Mouse (Mus musculus) left cerebral cortex, adult 18-20 months (tissue): ENCODE results near the gene Tmem174. TPM values are rescaled to one million over a fixed set of nuclear protein-coding genes. Genes with fewer than 3 reads are reported as not detected.

ENCODE experiments used
- DNase-seq, 2 experiments: peaks; one replicate each; pipeline ENCODE4 v3.0.0; 2021 to 2022; ENCODE audit warnings: low spot score in 2 of 2, mixed read lengths in 1 of 2
- long read RNA-seq, 2 experiments: library from polyadenylated mRNA; stranded (forward); transcript quantifications; one replicate each; pipeline ENCODE4 v2.0.0; 2021
- total RNA-seq, 2 experiments: library from RNA; stranded (reverse); gene quantifications; 2 replicates each; pipeline ENCODE4 v1.2.3; 2021

Gene Tmem174
- total RNA-seq: under 1 TPM in 1 of 2 experiments, not detected in 1; 0.14 TPM
- long read RNA-seq, experiment 1: 0 reads
- long read RNA-seq, experiment 2: 0 reads

DNA sequence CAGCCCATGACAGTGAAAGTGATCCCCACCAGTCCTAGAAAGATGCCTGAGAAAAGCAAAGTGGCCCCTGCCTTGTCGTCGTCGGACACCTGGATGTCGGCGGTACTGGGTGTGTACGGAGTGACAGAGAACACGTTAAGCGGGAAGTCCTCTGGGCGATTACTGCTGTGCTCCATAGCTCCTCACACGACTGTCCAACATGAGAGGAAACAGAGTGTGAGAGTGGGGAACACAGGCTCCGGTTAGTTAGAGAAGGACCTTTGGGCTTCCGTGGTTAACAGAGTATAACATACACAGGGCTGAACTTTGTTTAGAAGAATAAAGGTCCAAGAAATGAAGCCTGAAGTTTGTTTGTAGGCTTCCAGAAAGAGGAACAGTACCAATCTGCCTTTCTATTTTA is at the start of gene Tmem174:
TSS of gene Tmem174 (minus strand) at position 266 of the 400 bp plus-strand sequence.
- no peak for DNase-seq

DNA sequence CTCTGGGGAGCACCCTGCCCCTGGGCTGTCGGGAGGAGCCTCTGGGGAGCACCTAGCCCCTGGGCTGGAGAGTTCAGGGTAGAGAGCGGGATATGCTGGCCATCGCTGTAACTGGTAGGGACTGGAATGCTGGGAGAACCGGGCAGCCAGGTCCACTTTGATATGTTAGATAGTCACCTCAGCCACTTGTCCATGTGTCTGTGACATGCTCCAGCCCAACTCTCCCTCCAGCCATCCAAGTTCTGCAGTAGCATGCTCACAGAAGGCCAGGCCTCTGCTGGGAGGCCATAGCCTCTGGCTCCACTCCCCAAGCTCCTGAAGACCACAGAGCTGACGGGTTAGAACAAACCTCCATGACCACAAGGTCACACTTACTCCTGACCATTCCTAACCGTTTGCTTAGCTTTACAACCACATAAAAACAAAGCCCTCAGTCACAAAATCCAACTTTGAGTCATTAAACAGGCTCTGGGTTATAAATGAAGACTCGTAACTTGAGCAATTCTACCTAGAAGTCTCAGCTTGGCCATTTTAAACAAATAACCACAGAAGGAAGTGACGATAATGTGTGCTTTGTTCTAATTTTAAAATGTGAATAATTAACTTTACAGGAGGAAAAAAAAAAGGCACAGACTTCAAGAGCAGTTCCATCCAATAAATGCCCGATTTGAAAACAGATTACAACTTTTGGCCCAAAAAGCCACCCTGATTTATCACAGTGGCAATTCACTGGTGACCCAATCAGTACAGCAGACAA is 47.1 kb upstream of the Tmem174 start:
- no peak for DNase-seq

DNA sequence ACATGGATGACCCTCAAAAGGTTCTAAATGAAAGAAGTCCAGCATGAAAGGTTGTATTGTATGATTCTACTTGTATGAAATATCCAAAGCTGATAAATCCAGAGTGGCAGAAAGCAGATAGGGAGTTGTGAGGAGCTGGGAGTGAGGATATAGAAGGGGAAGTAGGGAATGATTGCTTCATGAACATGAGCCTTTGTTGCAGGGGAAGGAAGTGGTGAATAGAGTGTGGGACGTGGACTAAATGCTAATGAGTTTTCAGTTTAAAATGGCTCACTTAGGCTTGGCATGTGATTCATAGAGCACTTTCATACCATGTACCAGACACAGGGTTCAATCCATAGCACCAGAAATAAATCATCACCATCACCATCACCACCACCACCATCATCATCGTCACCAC is 46.2 kb upstream of the Tmem174 start:
- no peak for DNase-seq

DNA sequence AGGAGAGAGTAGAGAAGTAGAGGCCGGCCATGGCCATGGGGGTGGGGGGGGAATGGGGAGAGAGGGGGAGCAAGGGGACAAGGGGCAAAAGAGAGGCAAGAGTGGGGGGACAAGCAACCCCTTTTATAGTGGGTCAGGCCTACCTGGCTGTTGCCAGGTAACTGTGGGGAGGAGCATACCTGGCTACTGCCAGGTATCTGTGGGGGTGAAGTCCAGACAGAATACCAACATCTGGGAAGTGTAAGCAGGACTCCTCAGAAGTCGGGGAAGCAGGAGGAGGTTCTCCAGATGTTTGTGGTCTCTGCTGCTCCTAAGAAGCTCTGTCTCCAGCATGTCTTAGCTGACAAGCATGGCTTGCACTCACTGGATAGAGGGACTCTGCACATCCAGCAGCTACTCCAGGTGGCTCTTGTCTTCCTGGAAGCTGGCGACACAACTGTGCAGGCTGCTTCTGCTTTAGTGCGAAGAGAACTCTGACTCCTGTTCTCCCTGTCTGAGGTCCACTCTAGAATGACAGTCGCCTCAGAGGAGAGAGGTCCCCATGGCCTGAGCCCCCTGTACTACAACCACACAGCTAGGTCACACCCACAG is 43.4 kb upstream of the Tmem174 start:
- DNase-seq: no peak

DNA sequence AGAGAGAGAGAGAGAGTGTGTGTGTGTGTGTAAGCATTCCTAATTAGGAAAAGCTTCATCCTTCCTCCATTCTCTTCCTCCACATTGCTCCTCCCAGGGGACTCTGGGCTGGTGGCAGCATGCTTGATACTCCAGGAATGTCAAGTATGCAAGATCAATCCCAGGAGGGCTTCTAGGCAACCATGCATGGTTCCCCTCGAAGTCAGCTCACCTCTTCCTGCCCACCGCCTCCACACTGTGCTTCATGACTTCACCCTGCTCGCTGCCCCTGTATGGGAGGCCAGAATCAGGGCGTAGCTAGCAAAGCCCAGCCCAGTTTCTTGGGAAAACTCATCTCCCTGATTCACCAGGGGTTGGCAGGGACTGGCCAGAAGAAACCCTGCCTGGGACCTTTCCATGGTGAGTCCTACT is 42.4 kb upstream of the Tmem174 start:
- DNase-seq: no peak

DNA sequence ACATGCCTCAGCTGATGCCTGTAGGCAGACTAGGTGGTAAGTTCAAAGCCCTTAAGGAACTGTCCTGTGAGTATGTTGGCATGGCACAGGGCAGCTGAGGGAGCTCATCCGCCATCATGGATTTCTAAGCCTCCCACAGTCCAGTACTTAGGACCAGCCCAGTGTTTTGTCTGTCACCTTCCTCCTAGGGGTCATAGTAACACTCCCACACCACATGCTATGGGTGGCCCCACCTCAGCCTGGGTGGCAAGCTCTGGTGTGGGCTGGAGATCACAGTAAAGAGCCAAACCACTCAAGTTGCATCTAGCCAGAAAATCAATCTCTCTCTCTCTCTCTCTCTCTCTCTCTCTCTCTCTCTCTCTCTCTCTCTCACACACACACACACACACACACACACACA is 42.0 kb upstream of the Tmem174 start:
- no peak for DNase-seq

DNA sequence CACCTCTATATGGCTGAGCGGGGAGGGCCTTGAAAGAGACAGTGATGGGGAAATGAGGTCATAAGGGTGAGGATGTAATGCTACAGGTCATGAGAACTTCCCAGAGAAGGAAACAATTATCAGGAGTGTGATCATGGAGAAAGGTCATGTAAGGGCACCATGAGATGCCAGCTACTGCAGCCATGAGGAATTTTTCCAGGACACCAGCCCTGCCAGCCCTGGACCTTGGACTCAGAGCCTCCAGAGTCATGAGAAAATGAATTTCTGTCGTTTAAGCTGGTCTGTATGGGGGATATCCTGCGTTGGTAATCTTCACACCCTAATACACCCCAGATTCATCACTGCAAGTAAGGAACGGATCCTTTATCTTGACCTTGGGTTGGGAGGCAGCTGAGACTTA is 36.7 kb upstream of the Tmem174 start:
- DNase-seq: no peak

DNA sequence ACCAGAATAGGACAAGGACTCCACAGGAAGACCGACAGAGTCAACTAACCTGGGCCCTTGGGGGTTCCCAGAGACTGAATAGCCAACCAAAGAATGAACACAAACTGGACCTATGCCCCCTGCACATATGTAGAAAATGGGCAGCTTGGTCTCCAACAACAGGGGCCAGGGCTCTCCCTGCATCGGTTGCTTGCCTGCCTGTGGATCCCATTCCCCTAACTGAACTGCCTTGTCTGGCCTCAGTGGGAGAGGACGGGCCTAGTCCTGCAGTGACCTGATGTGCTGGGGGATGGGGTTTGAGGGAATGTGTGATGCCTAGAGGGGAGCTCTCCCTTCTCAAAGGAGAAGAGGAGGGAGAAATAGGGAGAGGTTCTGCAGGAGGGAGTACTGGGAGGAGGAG is 32.1 kb upstream of the Tmem174 start:
- no peak for DNase-seq

DNA sequence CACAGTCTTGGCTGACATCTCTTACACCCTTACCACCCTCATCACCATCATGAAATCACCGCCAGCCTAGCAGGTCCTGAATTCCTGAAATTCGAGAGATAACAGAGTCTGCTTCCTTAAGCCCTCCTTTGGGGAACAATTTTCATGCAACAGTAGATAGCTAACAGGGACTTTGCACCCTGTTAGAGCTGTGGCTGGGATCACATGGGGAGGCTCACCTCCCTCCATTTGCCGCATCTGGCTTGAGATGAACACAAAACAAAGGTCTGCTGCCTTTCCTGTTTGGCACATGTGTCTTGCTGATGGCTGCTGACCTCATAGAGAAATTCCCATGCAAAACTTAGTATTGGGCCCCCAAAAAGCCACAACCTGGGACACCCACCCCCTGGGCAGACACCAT is 30.1 kb upstream of the Tmem174 start:
- DNase-seq: no peak

DNA sequence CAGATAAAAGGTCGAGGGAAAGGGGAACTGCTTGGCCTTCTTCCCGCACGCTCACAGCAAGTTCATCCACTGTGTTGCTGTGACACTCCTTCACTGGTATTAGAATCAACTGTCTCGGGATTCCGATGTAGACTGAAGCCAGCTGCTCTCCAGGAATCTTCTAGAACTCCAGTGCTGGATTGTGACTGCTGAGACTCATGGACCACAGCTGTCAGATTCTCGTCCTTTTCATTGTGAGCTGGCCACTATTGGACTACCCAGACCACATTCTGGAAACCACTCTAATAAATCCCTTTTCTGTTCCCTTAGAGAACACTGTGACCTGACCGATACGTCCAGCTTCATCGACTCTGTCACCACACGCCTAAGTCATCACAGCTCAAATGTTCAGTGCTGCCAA is 28.0 kb upstream of the Tmem174 start:
- DNase-seq: no peak

DNA sequence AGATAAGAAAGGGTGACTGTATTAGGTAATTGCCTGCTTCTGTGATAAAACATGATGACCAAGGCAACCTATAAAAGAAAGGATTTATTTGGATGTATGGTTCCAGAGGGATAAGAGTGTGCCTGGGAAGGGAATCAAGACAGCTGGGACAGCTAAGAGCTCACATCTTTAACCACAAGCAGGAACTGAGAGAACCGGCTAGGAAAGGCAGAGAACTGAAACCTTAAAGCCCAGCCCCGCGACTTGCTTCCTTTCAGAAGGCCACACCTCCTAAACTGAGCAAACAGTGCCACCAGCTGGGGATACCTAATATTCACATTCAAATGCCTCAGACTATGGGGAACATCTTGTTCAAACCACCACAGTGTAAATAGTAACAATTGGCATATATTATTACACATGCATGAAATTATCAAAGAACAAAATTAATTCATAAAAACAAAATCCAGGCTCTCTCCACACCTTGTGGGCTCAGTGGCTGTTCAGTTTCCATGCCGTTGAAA is 25.0 kb upstream of the Tmem174 start:
- DNase-seq: no peak

DNA sequence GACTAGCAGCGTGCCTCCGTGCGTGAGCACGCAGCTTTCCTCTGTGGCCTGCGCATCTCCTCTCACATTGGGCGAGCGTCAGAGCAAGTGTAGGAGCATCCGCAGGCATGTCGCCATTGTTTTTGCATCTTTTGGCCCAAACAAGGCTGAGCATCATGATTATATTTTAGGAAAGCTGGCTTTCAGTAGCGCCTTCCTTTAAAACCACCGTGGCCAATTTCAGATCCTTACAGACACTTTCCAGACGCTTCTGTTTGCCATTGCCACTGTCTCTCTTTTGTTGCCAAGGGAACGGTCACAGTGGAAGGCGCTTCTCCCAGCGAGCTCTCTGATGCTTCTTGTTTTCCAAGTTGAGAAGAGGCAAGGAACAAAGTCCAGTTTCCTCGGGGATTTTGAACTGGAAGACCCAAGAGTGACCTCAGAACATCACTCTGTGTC is 18.8 kb upstream of the Tmem174 start:
- peak; percentile 28 to 33 for DNase-seq

DNA sequence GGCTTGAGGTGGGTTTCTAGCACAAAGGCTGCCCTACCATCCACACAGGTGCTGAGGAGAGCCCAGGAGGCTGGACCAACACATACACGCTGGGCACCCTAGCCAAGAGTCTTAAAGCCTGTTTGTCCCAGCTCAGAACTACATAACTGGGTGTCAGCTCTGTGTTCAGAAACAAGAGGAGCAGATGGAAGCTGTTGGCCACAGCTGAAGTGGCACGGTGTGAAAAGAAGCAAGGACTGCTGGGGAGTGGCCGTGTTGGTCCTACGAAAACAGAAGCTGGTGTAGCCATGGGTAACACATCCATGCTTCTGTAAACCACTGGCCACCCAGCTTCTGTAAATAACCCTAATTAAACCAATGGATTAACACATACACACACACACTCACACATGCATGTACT is 18.1 kb upstream of the Tmem174 start:
- DNase-seq: no peak

DNA sequence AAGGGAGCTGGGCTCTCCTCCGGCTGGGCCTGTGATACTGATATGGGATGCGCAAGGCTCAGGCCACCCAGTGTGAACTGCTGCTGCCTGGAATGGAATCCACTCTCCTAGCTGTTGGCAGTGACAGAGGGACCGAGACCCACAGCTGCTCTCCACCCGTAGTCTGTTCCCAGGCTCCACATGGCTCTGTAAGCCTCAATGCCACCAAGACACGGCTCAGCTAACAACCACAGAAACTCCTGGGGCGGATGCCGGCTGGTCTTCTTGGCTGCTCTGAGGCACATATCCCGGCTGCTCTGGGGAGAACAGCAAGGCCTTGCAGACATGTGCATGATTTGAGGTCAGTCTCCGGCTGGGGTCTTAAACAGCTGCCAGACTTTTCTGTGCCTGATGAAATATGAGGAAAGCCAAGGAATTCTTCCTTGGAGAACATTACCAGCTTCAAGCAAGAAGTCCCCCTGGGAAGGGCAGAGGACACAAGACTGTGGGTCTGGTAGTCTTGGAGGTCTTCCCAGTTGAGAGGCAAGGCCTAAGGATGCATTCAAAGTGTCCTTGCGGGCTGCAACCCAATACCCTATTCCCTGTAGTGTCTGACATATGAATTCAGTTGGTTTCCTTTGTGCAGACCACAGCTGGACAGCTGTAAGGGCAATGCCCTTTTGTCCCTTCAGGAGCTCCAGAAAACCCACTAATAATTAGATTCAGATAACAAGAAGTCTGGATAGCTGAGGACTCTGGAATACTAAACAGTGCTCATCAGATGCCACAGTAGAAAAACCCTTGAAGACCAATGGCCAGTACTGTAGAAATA is 17.1 kb upstream of the Tmem174 start:
- DNase-seq: no peak

DNA sequence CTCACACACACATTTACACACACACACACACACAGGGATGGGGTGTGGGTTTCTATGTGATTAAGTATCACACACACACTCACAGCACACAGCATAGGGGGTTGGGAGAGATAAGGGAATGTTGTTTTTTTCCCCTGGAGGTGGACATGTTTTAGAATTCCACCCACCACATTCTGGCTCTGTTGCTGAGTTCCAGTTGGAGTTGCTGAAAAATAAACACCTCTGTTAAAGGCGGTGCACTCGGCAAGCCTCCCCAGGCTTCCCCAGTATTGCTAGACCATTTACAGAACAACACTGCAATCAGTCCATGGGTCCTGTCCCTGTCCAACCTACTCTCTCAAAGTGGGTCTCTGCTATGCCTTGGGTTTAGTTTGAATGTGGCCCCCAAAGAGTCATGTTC is 15.0 kb upstream of the Tmem174 start:
- peak in 1 of 2 experiments; percentile 29 for DNase-seq

DNA sequence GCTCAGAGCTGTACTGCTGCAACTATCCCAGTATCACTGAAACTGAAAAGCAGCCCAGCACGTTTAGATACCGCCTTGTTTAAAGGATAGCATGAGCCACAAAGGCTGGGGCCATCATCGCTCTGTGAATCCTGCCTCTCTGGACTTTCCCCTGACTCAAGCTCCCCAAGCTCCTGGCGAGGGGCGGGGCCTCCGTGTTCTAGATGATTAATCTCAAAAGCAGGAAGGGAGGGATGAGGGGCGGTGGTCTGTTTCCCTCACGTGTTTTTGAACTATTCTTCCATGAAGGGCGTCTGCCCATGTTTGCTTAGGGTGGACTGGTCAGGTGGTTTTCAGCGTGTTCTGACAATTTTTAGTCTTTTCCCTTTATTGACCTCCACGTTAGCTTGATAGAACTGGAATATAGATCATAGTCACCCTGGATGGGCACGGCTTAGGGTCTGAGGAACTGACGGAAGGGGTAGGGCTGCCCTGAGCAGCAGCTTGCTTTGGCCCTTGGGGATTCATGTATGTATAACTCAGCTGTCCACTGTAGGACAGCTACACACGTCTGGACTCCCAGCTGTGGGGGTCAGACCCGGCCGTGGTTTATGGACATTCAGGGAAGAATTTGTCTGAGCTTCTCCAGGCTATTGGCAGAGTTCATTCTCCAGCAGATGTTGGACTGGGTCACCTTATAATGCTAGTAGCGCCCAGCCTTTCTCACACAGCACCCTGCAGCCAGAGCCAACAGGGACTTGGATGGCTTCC is 14.2 kb upstream of the Tmem174 start:
- DNase-seq: no peak

DNA sequence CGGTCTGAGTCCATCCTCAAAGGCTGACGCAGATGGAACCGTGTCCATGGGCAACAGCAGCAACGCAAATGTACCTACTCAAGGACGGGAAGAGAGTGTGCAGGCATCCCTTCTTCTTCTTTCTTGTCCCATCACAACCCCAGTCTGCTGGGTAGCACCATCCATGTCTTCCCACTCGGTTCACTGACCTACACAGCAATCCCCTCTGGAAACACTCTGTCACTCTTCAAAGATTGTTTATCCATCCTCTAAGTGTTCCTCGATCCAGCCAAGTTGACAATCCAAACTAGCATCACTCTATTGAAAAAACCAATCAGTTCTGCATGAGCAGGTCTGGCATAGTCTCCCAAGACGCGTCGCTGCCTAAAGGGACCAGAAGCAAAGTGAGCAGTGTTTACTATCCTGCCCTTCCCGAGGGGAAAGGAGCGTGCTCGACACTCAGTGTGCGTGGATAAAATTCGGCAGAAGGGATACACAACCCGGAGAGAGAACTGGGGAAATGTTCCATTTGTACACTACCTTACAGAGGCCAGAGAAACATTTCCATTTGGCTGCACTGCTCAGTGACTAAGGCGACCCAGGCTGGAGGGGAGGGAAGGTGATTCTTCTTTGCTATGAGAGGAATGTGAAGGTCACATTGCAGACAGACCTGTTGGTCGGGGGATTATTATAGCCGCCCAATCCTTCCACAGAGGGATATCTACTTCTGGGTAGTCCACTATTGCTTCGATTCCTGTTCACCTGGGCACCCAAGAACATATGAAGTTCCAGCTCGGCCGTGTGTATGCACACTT is 10.8 kb upstream of the Tmem174 start:
- no peak for DNase-seq

DNA sequence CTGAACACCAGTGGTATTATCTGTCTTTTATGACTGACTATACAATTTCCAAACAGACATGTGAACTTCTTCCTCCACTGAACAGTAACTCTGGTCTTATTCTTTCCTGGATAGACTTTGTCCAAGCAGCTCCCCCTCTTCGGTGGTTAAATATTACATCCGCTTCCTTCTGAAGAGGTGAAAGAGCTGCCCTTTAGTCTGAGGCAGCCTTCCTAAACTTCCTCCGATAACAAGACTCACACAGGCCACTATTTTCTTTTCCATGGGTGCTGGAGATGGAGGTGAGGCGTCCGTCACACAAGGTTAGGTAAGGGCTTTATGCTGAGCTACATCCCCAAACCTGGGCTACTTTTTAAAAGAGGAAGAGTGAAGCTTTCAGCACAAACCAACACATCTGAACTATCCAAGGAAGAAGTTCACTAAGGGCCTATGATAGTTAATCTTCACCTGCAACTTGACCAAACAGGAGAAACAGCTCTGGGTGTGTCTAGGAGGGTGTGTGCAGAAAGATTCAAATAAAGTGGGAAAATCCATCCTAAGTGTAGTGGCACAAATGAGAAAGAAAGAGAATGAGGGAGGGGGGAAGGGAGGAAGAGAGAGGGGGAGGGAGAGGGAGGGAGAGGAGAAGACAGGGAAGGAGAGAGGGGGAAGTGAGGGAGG is 1.4 kb upstream of the Tmem174 start:
- DNase-seq: no peak

DNA sequence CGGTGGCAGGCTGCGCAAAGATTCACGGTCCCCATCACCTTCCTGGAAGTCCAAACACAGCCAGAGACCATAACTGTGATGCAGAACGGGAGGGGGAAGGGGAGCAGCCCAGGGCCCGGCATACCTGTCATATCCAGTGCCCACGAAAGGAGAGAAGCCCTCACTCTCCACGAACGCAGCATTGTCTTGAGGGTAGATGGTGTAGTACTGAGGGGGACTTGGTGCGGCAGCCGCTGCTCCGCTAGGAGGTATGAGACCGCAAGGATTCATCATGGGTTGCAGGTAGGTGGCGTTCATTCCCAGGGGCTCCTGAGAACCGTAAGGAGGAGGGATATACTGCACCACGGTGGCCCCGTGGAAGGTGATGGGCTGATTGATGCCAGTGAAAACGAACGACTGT is 639 bp downstream of the Tmem174 start:
- DNase-seq: no peak
